Mouse (Mus musculus) layer of hippocampus, adult 18-20 months (tissue): ENCODE data around the gene Gm45837. TPM values are rescaled to one million over a fixed set of nuclear protein-coding genes. Genes with fewer than 3 reads are reported as not detected.

Experiments used
- DNase-seq, 2 experiments: peaks; one replicate each; pipeline ENCODE4 v3.0.0; 2022; ENCODE audit warnings: low spot score in 2 of 2
- total RNA-seq, 2 experiments: library from RNA; stranded (reverse); gene quantifications; 2 replicates each; pipeline ENCODE4 v1.2.3; 2021

Gm45837 gene
- total RNA-seq, 2 experiments from 2014 or later = 2.0 TPM; not detected in 1

GRCm38 (mm10) chr7:101498385-101498784 is 87.7 kb downstream of the Gm45837 start:
- DNase-seq = no peak

GRCm38 (mm10) chr7:101499251-101499650 is 88.6 kb downstream of the Gm45837 start:
- peak; percentile 50 to 57 for DNase-seq

- DNase-seq = no peak
Measured at GRCm38 (mm10) chr7:101499701-101500100, 89.0 kb downstream of the Gm45837 start.

GRCm38 (mm10) chr7:101501236-101501635 is 90.5 kb downstream of the Gm45837 start:
- no peak for DNase-seq

GRCm38 (mm10) chr7:101501675-101502074 is 91.0 kb downstream of the Gm45837 start:
- no peak for DNase-seq

- DNase-seq = peak in 1 of 2 experiments; percentile 57
Measured at GRCm38 (mm10) chr7:101503351-101503750, 92.7 kb downstream of the Gm45837 start.

- no peak for DNase-seq
Measured at GRCm38 (mm10) chr7:101503803-101504202, 93.1 kb downstream of the Gm45837 start.

GRCm38 (mm10) chr7:101504507-101504906 is 93.8 kb downstream of the Gm45837 start:
- no peak for DNase-seq

- DNase-seq = no peak
Measured at GRCm38 (mm10) chr7:101509212-101509611, 98.5 kb downstream of the Gm45837 start.

- peak in 1 of 2 experiments; percentile 44 for DNase-seq
Measured at GRCm38 (mm10) chr7:101513655-101514054, 103.0 kb downstream of the Gm45837 start.

- DNase-seq = no peak
Measured at GRCm38 (mm10) chr7:101514768-101515167, 104.1 kb downstream of the Gm45837 start.

GRCm38 (mm10) chr7:101515295-101515694 is 104.6 kb downstream of the Gm45837 start:
- no peak for DNase-seq

- no peak for DNase-seq
Measured at GRCm38 (mm10) chr7:101516460-101516859, 105.8 kb downstream of the Gm45837 start.

GRCm38 (mm10) chr7:101521696-101522095 is 111.0 kb downstream of the Gm45837 start:
- no peak for DNase-seq

GRCm38 (mm10) chr7:101523205-101523604 is 112.5 kb downstream of the Gm45837 start:
- DNase-seq = no peak

GRCm38 (mm10) chr7:101526484-101526883 is 115.8 kb downstream of the Gm45837 start:
- DNase-seq = no peak

GRCm38 (mm10) chr7:101534428-101534827 is 123.7 kb downstream of the Gm45837 start:
- DNase-seq = no peak

GRCm38 (mm10) chr7:101535102-101535501 is 124.4 kb downstream of the Gm45837 start:
- no peak for DNase-seq

- DNase-seq = no peak
Measured at GRCm38 (mm10) chr7:101535517-101535916, 124.8 kb downstream of the Gm45837 start.

GRCm38 (mm10) chr7:101537541-101537940 is 126.9 kb downstream of the Gm45837 start:
- DNase-seq = peak; percentile 11 to 60

GRCm38 (mm10) chr7:101538141-101538933 is 127.7 kb downstream of the Gm45837 start:
- peak; percentile 57 to 79 for DNase-seq

GRCm38 (mm10) chr7:101539774-101540173 is 129.1 kb downstream of the Gm45837 start:
- DNase-seq = no peak

- no peak for DNase-seq
Measured at GRCm38 (mm10) chr7:101540684-101541083, 130.0 kb downstream of the Gm45837 start.
